Mouse (Mus musculus): ENCODE measurements at regions not wholly inside any gene's neighbourhood (a gene's known extent, or its start where the extent isn't known, plus 50 kb on each side); places are given as distances from the start of the nearest gene placed in this dataset.

DNA sequence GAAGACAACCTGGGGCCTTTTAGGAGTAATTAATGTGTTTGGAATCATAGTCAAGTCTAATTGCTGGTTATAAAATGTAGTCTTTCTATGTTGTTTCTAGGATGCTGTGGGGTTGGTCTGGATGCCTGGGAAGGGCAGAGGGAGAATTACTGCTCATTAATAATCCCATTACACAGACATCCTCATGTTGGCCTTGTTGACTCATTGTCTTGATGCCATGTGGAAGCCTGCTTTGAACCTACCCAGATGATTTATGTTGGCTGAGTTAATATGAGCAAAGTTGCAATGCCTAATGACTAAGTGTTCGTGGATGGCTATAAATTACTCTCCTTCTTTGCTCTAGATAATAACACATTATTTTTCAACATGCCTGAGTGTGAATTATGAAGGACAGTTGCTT lies 2790.6 kb upstream of the Lrrc6 start:
- no peak for DNase-seq (ENCODE audit: extremely low read depth)
- Histone ChIP-seq H3K9ac (ENCODE audit: insufficient read depth, low read depth) (no peak overlapping the region), H3K9me3 (replicated peaks; ENCODE audit: low read length) (peaks cover 51% of the 10 kb centered on the region), H3K4me3 (replicated peaks in 1 of 3; ENCODE audit: low read depth in 2 of 3, low read length in 2 of 3, poor library complexity in 1 of 3) (no peak overlapping the region), H3K36me3 (replicated peaks in 1 of 2; ENCODE audit: control insufficient read depth in 1 of 2, insufficient read depth in 1 of 2, low read length in 1 of 2) (no peaks in the 10 kb centered on the region), H3K4me2 (ENCODE audit: insufficient read depth, low read depth, poor library complexity, severe bottlenecking) (no peak overlapping the region), H3K27ac (ENCODE audit: insufficient read depth, low read depth) (no peak overlapping the region), H3K4me1 (ENCODE audit: control insufficient read depth in 1 of 2, insufficient read depth in 2 of 2) (no peaks in the 10 kb centered on the region), H3K79me2 (replicated peaks; ENCODE audit: control insufficient read depth, extremely low read depth, insufficient read depth, poor library complexity, severe bottlenecking) (no peaks in the 10 kb centered on the region), H3K27me3 (replicated peaks) (no peaks in the 10 kb centered on the region)
- in situ Hi-C loops (cut with MboI; ENCODE audit: low pct_ligation_motif_present, low pct_unique_long_range_greater_than_20kb, low sequenced_read_pairs) = no loop called here
- dilution Hi-C loops (cut with MboI; ENCODE audit: extremely low pct_ligation_motif_present, extremely low pct_unique_long_range_greater_than_20kb, low sequenced_read_pairs) = no loop called here
- TF ChIP-seq SMC3 (IDR thresholded peaks at IDR 0.05; ENCODE audit: low read depth, low read length) (no peak), RAD21 (IDR thresholded peaks at IDR 0.05; ENCODE audit: low read depth, low read length) (no peak), E2F4 (IDR thresholded peaks at IDR 0.05; ENCODE audit: insufficient replicate concordance, low read depth, low read length) (no peak), POLR2AphosphoS2 (IDR thresholded peaks at IDR 0.05; ENCODE audit: low read depth, low read length) (no peak), JUN (IDR thresholded peaks at IDR 0.05; ENCODE audit: insufficient read depth, low read depth, low read length) (no peak), GABPA (IDR thresholded peaks at IDR 0.05; ENCODE audit: insufficient replicate concordance, low read depth, low read length) (no peak)

DNA sequence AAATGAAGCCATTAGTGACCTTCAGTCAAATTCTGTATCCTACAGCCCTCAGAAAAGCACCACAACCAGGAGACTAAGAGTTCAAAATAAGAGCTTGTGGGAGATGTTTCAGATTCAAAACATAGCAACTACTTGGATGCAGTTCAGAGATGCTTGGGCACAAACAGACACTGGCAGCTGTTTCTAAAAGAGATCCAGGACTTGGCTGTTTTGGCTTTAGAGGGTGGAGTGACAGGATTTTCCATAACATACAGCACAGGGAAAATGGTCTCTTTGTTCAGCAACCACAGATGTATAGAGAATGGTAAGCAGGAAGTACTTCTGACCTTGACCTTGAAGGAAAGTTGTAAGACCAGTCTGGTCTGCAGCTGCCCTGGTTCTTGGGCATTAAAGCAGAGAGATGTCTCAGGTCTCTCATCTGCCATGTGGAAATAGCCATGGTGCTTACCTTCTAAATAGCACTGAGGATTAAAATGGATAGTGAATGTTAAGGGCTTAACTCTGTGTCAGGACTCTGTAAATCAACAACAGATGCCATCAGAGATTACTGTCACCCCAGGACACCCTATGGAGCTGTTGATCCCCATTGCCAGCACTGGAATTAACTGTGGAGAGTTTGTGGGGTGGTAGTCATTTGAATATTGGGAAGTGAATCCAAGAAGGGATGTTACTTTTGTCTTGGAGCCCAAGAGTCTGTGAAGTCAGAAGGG lies 2775.0 kb upstream of the Lrrc6 start:
- DNase-seq (ENCODE audit: extremely low read depth) = no peak
- Histone ChIP-seq H3K27me3 (replicated peaks) (no peaks in the 10 kb centered on the region), H3K4me1 (ENCODE audit: control insufficient read depth in 1 of 2, insufficient read depth in 2 of 2) (no peaks in the 10 kb centered on the region), H3K36me3 (replicated peaks in 1 of 2; ENCODE audit: control insufficient read depth in 1 of 2, insufficient read depth in 1 of 2, low read length in 1 of 2) (no peaks in the 10 kb centered on the region), H3K9me3 (replicated peaks; ENCODE audit: low read length) (peaks cover 64% of the 10 kb centered on the region), H3K9ac (ENCODE audit: insufficient read depth, low read depth) (no peak overlapping the region), H3K4me3 (replicated peaks in 1 of 3; ENCODE audit: low read depth in 2 of 3, low read length in 2 of 3, poor library complexity in 1 of 3) (no peak overlapping the region), H3K79me2 (replicated peaks; ENCODE audit: control insufficient read depth, extremely low read depth, insufficient read depth, poor library complexity, severe bottlenecking) (no peaks in the 10 kb centered on the region), H3K4me2 (ENCODE audit: insufficient read depth, low read depth, poor library complexity, severe bottlenecking) (no peak overlapping the region), H3K27ac (ENCODE audit: insufficient read depth, low read depth) (no peak overlapping the region)
- no peak for TF ChIP-seq MXI1 (IDR thresholded peaks at IDR 0.05; ENCODE audit: low read depth, low read length)
- TF ChIP-seq MAX (IDR thresholded peaks at IDR 0.05; ENCODE audit: low read length) = no peak
- in situ Hi-C loops (cut with MboI; ENCODE audit: low pct_ligation_motif_present, low pct_unique_long_range_greater_than_20kb, low sequenced_read_pairs) (no loop called here), dilution Hi-C loops (cut with MboI; ENCODE audit: extremely low pct_ligation_motif_present, extremely low pct_unique_long_range_greater_than_20kb, low sequenced_read_pairs) (no loop called here)

DNA sequence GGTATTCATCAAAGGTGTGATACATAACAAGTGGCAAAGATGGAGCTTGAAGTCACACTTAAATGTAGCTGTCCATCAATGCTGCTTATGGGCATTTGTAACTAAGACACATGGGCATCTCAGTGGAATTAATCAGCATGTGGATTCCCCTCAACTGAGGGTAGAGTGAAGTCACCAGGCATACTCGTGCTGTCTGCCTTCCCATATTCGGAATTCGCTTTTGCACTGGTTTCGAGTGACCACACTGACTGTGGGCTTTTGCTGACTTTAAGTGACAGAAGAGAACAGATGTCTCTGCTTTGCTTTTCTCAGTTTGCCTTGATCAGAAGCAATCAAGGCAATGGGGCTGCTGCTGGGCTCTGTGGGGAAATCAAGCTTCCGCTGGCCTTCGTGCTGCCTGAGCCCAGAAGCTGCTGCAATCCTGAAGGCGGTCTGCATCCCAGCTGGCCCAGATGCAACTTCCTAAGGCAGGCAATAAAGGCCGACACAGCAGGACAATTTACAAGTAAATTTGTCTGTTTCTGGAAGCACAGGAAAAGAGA lies 2773.6 kb upstream of the Lrrc6 start:
- no peak overlapping the region for H3K4me2 ChIP-seq (ENCODE audit: insufficient read depth, low read depth, poor library complexity, severe bottlenecking)
- H3K27me3 ChIP-seq (replicated peaks) = no peaks in the 10 kb centered on the region
- no peak overlapping the region for H3K27ac ChIP-seq (ENCODE audit: insufficient read depth, low read depth)
- peaks cover 57% of the 10 kb centered on the region for H3K9me3 ChIP-seq (replicated peaks; ENCODE audit: low read length)
- H3K36me3 ChIP-seq (replicated peaks in 1 of 2; ENCODE audit: control insufficient read depth in 1 of 2, insufficient read depth in 1 of 2, low read length in 1 of 2) = no peaks in the 10 kb centered on the region
- H3K9ac ChIP-seq (ENCODE audit: insufficient read depth, low read depth) = no peak overlapping the region
- no peaks in the 10 kb centered on the region for H3K79me2 ChIP-seq (replicated peaks; ENCODE audit: control insufficient read depth, extremely low read depth, insufficient read depth, poor library complexity, severe bottlenecking)
- in situ Hi-C loops (cut with MboI; ENCODE audit: low pct_ligation_motif_present, low pct_unique_long_range_greater_than_20kb, low sequenced_read_pairs) = no loop called here
- TF ChIP-seq JUND (conservative IDR thresholded peaks at IDR 0.05; ENCODE audit: low read depth, low read length) (no peak), SIN3A (IDR thresholded peaks at IDR 0.05; ENCODE audit: low read length) (no peak), RCOR1 (conservative IDR thresholded peaks at IDR 0.05; ENCODE audit: low read depth, low read length) (no peak), ETS1 (conservative IDR thresholded peaks at IDR 0.05; ENCODE audit: low read depth, low read length) (no peak), BHLHE40 (IDR thresholded peaks at IDR 0.05; ENCODE audit: low read depth, low read length) (no peak), CHD1 (IDR thresholded peaks at IDR 0.05; ENCODE audit: low read depth, low read length) (no peak), POLR2AphosphoS2 (IDR thresholded peaks at IDR 0.05; ENCODE audit: low read depth, low read length) (no peak), NRF1 (IDR thresholded peaks at IDR 0.05; ENCODE audit: low read depth, low read length) (no peak), PAX5 (IDR thresholded peaks at IDR 0.05; ENCODE audit: low read length) (no peak), MAZ (IDR thresholded peaks at IDR 0.05; ENCODE audit: low read depth, low read length) (no peak)
- dilution Hi-C loops (cut with MboI; ENCODE audit: extremely low pct_ligation_motif_present, extremely low pct_unique_long_range_greater_than_20kb, low sequenced_read_pairs) = no loop called here
- H3K4me3 ChIP-seq (replicated peaks in 1 of 3; ENCODE audit: low read depth in 2 of 3, low read length in 2 of 3, poor library complexity in 1 of 3) = no peak overlapping the region
- DNase-seq (ENCODE audit: extremely low read depth) = no peak
- H3K4me1 ChIP-seq (ENCODE audit: control insufficient read depth in 1 of 2, insufficient read depth in 2 of 2) = no peaks in the 10 kb centered on the region
